19 mouse cellular contexts compared by ENCODE assay signal in the genomic region with DNA sequence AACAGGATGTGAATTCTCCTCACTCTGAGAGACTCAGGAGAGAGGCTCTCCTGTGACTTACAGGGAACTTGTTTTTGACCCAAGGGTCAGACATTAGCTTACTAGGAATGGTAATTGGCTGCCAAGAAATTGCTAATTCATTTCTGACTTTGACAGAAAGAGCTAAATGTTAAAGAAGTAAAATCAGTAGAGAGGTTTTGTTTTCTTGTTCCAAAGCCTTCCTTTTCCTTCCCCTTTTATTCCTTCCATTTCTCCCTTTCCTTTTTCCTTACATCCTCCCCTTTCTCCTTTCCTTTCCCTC.
"Had no signal": no experiment of that assay in that cellular context is flagged by ENCODE, and none has a peak within 500 bp of the region (broad histone marks: within the 10 kb centered on the region; RNA-seq: fewer than 3 reads in every experiment).

No protein-coding gene starts in this region.

- H3K9ac ChIP-seq: heart, embryonic 13.5 days; heart, embryonic 15.5 days; hindbrain, embryonic 12.5 days; hindbrain, embryonic 14.5 days; limb, embryonic 13.5 days; limb, embryonic 15.5 days; liver, embryonic 12.5 days had no signal

- DNase-seq: gastrocnemius, postnatal 14 days; gastrocnemius, postnatal 36 days; heart, adult 2 months; heart, postnatal 14 days; heart, postnatal 36 days; kidney, adult 11 months; layer of hippocampus, adult 9-11 months; layer of hippocampus, postnatal 36 days; left cerebral cortex, postnatal 4 days had no signal

- H3K4me1 ChIP-seq: heart, embryonic 13.5 days; heart, embryonic 15.5 days; limb, embryonic 13.5 days; limb, embryonic 15.5 days; liver, embryonic 12.5 days had no signal

- H3K27ac ChIP-seq: heart, adult 2 months; heart, embryonic 13.5 days; heart, embryonic 15.5 days; hindbrain, embryonic 12.5 days; hindbrain, embryonic 14.5 days; hindbrain, postnatal 0 days; kidney, postnatal 0 days; limb, embryonic 13.5 days; limb, embryonic 15.5 days; liver, embryonic 12.5 days had no signal

- H3K36me3 ChIP-seq: heart, embryonic 15.5 days; hindbrain, embryonic 12.5 days; limb, embryonic 13.5 days; limb, embryonic 15.5 days; liver, embryonic 12.5 days had no signal

- H3K4me3 ChIP-seq: heart, adult 2 months; heart, embryonic 13.5 days; heart, embryonic 15.5 days; hindbrain, embryonic 12.5 days; limb, embryonic 13.5 days; limb, embryonic 15.5 days; liver, embryonic 12.5 days had no signal

- H3K27me3 ChIP-seq: heart, embryonic 13.5 days; heart, embryonic 15.5 days; hindbrain, embryonic 12.5 days; limb, embryonic 13.5 days; limb, embryonic 15.5 days; liver, embryonic 12.5 days had no signal

- H3K9me3 ChIP-seq: heart, embryonic 15.5 days; limb, embryonic 13.5 days; limb, embryonic 15.5 days had no signal

- ATAC-seq: hindbrain, postnatal 0 days; liver, embryonic 12.5 days had no signal

- H3K4me2 ChIP-seq: heart, embryonic 11.5 days; heart, embryonic 13.5 days; heart, embryonic 15.5 days; hindbrain, embryonic 12.5 days; hindbrain, embryonic 14.5 days; limb, embryonic 13.5 days; limb, embryonic 15.5 days; liver, embryonic 12.5 days had no signal
